In genomic region chr8:47907056-47907455, GRCm38 (mm10) we compare ENCODE assay signal across 15 mouse cellular contexts.
"Had no signal": no experiment of that assay in that cellular context is flagged by ENCODE, and none has a peak within 500 bp of the region (broad histone marks: within the 10 kb centered on the region; RNA-seq: fewer than 3 reads in every experiment).

No protein-coding gene starts in this region.

- ATAC-seq: liver, postnatal 0 days; midbrain, embryonic 13.5 days; midbrain, embryonic 15.5 days had no signal

- H3K36me3 ChIP-seq: midbrain, embryonic 13.5 days; midbrain, embryonic 15.5 days; neural tube, embryonic 12.5 days; stomach, embryonic 15.5 days had no signal

- H3K4me2 ChIP-seq: midbrain, embryonic 11.5 days; midbrain, embryonic 13.5 days; midbrain, embryonic 15.5 days; neural tube, embryonic 12.5 days; stomach, embryonic 15.5 days had no signal

- H3K9me3 ChIP-seq: stomach, embryonic 15.5 days had no signal

- H3K4me1 ChIP-seq: megakaryocyte, embryonic 14.5 days; midbrain, embryonic 13.5 days; midbrain, embryonic 15.5 days; neural tube, embryonic 12.5 days; stomach, embryonic 15.5 days had no signal

- H3K27ac ChIP-seq: macrophage; midbrain, embryonic 13.5 days; midbrain, embryonic 15.5 days; neural tube, embryonic 12.5 days; stomach, embryonic 15.5 days; stomach, postnatal 0 days had no signal

- H3K9ac ChIP-seq: liver, postnatal 0 days; midbrain, embryonic 13.5 days; midbrain, embryonic 15.5 days; neural tube, embryonic 12.5 days; stomach, embryonic 15.5 days had no signal

- H3K4me3 ChIP-seq: megakaryocyte, embryonic 14.5 days; midbrain, embryonic 13.5 days; midbrain, embryonic 15.5 days; neural tube, embryonic 12.5 days; stomach, embryonic 15.5 days had no signal

- DNase-seq: liver, postnatal 0 days; lung, adult 2 months; lung, postnatal 10 days; right cerebral cortex, postnatal 14 days; thymus, adult 2 months; thymus, postnatal 25 days; thymus, postnatal 4 days had no signal

- H3K27me3 ChIP-seq: megakaryocyte, embryonic 14.5 days; midbrain, embryonic 13.5 days; midbrain, embryonic 15.5 days; neural tube, embryonic 12.5 days; stomach, embryonic 15.5 days had no signal
